Mouse (Mus musculus) heart, adult 8-10 months (tissue): ENCODE data around the gene Dpp8. TPM values are rescaled to one million over a fixed set of nuclear protein-coding genes. Genes with fewer than 3 reads are reported as not detected.

Source experiments
- DNase-seq: peaks from one replicate; pipeline ENCODE4 v3.0.0; 2022; ENCODE audit warnings: low spot score
- total RNA-seq, 4 experiments: library from RNA; stranded (reverse); gene quantifications; 2 replicates each; pipeline ENCODE4 v1.2.4; 2022

The Dpp8 gene
- total RNA-seq, 4 experiments from 2014 or later, result 52.8 to 59.9 (median 58.2) TPM

DNA sequence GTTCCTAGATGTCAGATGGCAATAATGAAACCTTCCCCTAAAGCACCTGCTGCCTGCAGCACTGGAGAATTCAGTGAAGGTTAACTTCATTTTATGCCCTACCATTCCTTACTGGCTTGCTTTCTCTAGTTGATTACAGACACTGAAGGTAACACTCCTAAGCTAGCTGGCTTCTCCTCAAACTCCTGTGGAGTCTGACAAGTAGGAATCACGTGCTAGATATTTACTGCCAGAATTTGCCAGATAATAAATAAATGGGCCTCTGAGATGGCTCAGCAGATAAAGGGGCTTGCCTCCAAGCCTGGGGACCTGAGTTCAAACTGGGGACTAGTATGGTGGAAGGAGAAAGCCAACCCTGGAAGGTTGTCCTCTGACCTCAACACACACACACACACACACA, 54.6 kb downstream of the Dpp8 start:
- no peak for DNase-seq

DNA sequence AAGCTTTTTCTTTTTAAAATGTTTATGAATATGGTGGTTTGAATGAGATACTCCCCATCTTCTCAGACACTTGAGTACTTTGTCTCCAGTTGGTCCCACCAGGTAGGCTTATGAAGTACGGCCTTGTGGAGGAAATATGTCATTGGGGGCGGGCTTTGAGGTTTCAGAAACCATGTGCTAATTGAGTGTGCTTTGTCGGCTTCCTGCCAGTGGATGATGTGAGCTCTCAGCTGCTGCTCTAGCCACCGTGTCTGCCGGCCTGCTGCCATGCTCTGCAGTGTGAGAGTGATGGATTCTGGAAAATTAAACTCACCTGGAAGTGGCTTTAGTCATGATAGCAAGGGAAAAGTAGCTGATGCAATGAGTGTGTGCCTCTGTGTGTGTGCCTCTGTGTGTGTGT, 55.3 kb downstream of the Dpp8 start:
- no peak for DNase-seq

DNA sequence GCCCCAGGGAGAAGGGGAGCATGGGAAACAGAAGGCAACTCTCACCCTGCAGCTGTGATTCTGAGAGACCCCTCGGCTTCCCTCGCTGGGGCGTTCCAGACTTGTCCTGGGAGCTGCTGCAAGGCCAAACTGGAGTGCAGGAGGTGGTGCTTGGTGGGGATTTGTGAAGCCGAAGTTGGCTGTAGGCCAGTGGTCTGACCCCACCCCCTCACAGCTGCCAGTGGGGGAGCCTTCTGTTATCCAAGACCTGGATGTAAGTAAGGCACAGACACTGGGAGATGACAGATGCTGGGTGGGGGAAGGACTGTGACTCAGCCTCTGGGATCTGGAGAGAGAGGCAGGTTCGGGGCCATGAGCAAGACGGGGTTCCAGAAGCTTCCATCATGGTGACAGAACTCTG, 62.0 kb downstream of the Dpp8 start:
- DNase-seq, result peak; percentile 62

- DNase-seq, result no peak
Observed at GRCm38 (mm10) chr9:65100991-65101685, 68.9 kb downstream of the Dpp8 start, which contains the start of gene Igdcc4. TSS of gene Igdcc4 (plus strand) at chr9:65101486.

DNA sequence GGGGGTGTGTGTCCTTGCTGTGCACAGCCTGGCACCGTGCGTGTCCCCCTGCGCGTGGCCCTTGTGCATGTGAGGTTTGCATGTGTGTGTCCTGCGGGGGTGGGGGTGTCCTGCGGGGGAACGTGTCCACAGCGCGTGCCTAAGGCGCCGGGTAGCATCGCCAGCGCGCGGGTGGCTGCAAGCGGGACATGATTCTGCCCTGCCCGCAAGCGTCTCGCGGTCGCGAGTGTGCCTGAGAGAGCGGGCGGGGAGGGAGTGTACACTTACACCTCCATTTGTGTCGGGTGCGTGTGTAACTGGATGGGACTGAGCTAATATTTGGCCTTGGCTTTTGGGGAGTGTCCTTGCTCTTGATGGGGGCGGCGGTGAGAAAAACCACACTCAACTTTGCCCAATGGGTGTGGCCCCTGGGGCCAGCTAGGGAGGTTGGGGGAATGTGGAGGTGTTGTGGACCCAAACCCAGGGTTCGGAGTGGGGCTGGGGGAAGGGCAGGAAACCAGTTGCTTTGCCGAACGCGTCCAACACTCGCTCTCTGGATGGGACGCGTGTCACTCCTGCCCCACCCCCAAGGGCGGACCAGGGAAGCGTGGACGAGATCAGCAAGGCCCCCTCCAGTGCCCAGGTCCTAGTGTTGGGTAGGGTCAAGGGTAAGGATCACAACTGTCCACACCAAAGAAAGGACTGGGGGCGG, 69.6 kb downstream of the Dpp8 start:
- no peak for DNase-seq

GRCm38 (mm10) chr9:65102377-65103172, 70.4 kb downstream of the Dpp8 start:
- no peak for DNase-seq

DNA sequence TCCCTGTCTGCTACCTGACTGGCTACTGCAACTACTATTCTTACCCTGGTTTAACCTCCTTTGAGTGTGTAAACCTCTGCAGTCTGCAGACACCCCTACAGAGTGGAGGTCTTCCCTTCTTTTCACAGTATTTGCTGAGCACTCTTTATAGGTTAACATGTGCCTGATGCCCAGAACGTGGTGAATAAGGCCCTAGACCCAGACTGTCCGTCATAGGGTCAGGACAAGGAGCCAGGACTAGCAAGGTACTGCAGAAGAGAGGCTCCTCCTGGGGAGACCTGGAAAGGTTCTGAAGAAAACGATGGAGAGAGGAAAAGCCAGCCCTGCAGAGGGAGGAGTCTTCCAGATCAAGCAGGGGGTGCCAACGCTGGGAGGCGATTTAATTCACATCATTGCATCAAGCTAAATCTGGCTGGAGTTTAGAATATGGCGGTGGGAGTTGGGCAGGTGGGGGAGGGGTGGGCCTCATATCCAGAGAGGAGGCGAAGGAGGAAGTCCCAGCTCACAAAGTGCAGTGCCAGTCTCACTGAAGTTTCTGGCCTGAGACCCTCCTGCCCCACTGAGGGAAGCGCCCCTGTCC, 71.0 kb downstream of the Dpp8 start:
- no peak for DNase-seq

DNA sequence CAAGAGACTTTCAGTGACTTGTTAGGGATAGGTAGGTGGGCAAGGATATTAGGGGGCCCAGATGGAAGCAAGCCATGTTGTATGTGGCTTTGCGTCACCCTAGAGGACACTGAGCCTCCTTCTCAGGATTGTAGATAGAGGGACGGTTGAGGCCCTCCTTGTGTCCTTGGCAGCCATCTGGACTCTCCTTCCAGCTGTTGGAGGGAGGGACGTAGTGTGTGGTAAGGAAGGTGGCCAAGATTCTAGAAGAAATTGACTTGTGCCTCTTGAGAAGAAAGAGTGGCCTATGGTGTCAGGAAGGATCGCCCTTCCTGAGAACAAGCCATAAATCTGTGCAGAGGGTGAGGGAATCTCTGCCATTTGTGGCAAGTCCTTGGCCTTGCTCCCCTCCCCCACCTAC, 74.6 kb downstream of the Dpp8 start:
- no peak for DNase-seq

GRCm38 (mm10) chr9:65107893-65108292, 75.7 kb downstream of the Dpp8 start:
- DNase-seq, result no peak

GRCm38 (mm10) chr9:65109132-65110072, 77.2 kb downstream of the Dpp8 start:
- DNase-seq, result no peak

DNA sequence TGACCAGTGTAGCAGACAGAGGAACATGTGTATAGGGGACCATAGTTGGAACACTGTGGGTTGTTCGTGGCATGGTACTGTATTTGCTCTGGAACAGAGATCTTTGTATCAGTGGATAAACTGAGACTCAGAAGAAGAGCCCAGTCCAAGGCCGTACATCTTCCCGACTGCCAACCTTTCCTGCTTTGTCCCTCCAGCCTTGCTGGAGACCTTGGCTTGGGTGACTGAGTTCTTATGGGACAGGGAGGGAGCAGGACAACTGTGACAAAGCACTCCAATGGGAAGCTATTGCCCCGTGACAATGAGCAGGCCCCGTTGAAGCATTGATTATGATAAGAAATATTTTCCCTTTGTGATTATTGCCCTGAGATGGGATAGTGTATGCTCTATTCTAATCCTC, 79.5 kb downstream of the Dpp8 start:
- DNase-seq, result no peak

- no peak for DNase-seq
Observed at GRCm38 (mm10) chr9:65113694-65114093, 81.5 kb downstream of the Dpp8 start.

DNA sequence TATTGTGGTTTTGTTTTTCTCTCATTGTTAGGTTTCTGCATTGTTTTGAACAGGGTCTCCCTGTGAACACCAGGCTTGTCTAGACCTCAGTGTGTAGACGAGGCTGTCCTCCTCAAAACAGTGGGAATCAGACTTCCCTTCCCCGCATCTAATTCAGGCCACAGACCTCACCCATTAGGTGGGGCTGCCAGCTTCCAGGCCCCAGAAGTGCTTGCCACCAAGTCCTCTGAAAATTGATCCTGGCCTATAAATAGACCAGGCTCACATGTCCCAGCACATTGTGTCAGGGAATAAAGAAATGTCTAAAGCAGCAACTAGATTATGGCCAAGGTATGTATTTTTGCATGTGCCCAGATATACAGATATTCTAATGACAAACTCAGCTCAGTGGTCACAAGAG, 83.7 kb downstream of the Dpp8 start:
- peak; percentile 36 for DNase-seq

- DNase-seq, result no peak
Observed at GRCm38 (mm10) chr9:65117516-65117915, 85.3 kb downstream of the Dpp8 start.

- peak; percentile 69 for DNase-seq
Observed at GRCm38 (mm10) chr9:65120935-65121334, 88.7 kb downstream of the Dpp8 start.

DNA sequence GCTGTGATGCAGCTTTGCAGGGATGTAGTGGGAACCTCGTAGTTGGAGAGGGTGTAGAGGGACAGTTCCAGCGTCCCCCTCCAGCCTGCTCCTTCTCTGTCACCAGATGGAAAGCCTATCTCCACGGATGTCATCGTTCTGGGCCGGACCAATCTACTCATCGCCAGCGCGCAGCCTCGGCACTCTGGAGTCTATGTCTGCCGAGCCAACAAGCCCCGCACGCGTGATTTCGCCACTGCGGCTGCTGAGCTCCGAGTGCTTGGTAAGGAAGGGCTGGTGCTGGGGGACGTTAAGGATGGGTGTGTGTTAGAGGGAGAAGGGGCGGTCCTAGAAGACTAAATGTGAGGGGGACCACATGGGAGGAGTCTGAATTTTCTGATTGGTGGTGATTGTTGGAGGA, 90.3 kb downstream of the Dpp8 start:
- DNase-seq, result no peak

DNA sequence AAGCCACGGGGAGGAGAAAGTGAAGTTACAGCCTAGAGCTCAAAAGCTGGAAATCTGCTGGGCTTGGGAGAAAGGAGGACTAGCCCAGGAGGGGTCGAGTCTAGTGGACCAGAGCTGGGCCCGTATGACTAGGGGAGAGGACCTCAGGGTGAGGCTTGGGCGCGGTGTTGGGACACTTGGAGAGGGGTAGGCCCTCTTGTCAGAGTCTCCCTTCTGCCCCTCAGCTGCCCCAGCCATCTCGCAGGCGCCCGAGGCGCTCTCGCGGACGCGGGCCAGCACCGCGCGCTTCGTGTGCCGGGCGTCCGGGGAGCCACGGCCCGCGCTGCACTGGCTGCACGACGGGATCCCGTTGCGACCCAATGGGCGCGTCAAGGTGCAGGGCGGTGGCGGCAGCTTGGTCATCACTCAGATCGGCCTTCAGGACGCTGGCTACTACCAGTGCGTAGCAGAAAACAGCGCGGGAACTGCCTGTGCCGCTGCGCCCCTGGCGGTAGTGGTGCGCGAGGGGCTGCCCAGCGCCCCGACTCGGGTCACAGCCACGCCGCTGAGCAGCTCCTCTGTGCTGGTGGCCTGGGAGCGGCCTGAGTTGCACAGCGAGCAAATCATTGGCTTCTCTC, 91.4 kb downstream of the Dpp8 start:
- DNase-seq, result no peak

DNA sequence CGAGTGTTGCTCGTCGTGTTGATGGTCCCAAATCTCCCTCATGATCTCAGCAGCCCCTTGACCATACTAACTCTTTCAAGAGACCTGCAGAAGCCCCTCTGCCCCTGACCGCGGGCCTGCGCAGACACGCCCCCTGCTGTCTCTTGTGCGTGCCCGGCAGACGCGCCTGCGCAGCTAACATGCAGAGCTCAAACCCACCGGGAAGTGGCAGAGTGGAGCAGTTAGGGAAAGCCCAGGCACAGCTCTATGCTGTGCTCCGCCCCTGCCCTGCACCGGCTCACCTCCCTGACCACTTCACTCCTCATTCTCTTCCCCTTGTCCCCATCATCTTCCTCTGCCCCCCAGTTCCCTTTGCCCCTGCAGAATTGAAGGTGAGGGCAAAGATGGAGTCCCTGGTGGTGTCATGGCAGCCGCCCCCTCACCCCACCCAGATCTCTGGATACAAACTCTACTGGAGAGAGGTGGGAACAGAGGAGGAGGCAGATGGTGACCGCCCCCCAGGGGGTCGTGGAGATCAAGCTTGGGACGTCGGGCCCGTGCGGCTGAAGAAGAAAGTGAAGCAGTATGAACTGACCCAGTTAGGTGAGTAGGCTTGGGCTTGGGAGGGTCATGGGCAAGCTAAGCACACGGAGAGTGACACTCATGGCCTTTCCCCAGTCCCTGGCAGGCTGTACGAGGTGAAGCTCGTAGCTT, 96.1 kb downstream of the Dpp8 start:
- DNase-seq, result no peak

GRCm38 (mm10) chr9:65131717-65132116, 99.5 kb downstream of the Dpp8 start:
- no peak for DNase-seq
